Mouse (Mus musculus): ENCODE results near the gene Max. TPM values are rescaled to one million over a fixed set of nuclear protein-coding genes. Genes with fewer than 3 reads are reported as not detected.

Gene Max
- total RNA-seq, 1 experiment from 2014 or later, result 167 TPM

DNA sequence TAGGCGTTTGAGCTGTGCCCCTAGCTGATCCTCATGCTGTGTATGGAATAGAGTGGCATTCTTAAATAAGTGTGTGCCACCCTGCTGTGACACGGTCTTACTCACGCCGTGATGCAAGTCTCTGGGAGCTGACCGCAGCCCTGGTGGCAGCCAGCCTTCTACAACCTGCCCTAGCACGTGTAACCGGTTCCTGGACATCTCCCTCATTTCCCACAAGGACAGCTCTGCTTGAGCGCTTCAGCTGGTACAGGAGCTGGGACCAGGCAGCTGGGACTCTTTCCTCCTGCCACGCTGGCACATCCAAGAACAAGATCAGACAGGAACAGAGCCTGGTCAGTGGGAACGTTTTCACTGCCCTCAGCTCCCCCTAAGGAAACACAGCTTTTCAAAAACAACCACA, 34.5 kb downstream of the Max start:
- no peak for ATAC-seq (replicated peaks; ENCODE audit: insufficient number of reproducible peaks, low FRiP score, low TSS enrichment, poor library complexity, severe bottlenecking)

DNA sequence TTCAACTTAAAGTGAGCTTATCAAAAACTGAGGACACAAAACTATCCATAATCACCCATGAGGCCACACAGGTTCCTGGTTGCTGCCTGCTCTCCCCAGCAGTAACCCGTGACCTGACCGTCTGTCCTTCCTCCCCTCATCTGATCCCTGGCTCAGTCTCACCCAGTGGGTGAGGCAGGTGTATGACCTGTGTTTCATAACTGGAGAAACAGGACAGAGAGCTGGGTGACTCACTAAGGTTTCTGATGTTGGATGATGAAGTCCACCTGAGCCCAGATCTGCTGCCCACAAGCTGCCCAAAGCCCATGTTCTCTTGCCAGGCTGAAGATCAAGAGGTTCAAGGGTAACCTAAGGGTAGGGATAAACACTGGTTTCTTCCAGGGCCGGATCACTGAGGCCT, 35.0 kb downstream of the Max start:
- ATAC-seq (replicated peaks; ENCODE audit: insufficient number of reproducible peaks, low FRiP score, low TSS enrichment, poor library complexity, severe bottlenecking), result no peak

DNA sequence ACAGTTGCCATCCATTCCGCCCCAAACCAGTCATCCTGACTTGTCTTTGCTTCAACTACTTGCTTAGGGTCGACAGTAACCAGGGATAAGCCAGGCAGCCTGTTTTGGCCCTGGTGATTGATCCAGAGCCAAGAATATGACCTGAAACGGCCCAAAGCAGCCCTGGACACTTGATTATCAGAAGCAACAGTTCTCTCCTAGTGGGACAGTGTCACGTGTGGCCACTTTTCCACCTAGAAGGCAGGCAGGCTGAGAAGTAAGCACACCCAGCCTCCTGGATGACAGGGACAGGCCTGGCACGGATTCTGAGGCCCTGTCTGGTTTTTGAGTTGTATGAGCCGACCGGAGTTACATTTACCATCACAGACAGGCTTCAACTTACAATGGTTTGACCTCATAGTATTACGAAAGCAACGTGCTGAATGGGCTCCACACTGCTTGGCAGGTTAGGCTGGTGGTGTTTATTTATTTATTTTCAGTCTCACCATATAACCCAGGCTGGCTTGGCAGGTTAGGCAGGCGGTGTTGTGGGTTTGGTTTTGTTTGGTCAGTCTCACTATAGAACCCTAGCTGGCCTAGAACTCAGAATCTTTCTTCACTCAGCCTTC, 35.6 kb downstream of the Max start:
- no peak for ATAC-seq (replicated peaks; ENCODE audit: insufficient number of reproducible peaks, low FRiP score, low TSS enrichment, poor library complexity, severe bottlenecking)

DNA sequence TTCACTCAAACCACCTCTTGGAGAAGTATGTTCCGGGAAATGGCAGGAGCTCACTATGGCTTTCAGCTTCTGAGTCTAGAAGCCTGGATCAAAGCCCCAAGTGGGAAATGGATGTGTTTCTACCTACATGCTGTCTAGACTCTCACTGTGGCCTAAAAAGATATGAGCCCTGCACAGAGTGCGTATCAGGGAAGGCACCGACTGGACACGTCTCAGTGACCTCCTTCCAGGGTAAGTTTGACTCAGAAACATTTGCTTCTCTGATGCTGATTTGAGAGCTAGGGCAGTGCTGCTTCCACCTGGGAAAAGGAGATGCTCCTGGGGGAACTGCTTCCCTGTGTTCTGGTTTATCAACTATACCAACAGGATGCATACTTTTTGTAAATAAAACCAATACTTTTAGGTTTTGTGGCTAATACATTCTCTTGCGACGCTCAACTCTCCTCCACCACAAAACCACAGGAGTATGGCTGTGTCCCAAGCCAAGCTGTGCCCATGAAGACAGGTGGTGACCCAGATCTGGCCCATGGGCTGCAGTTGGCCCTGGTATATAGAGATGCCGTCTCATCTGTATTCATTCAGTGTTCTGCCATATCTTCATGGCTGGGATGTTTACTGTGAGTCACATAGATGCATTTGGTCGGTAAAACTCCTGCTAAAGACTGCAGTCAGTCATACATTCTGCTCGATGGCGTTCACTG, 36.9 kb downstream of the Max start:
- no peak for ATAC-seq (replicated peaks; ENCODE audit: insufficient number of reproducible peaks, low FRiP score, low TSS enrichment, poor library complexity, severe bottlenecking)

DNA sequence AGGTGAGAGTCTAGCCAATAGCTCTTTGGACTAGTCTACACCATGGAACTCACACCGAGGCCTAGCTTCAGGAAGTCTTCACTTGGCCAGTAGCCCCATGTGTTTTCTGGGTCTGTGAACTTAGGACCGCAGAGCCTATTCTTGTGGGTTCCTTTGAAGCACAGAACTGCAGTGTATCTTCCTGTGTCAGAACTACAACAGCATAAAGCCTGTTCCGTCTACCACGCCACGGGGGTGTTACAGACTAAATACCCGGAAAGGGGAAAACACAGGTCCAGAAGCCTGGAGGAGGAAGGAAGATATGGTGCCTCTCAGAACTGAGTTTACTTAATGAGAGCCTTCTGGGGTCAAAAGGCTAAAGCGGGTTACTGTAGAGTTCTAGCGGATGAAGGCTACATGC, 38.9 kb downstream of the Max start:
- ATAC-seq (replicated peaks; ENCODE audit: insufficient number of reproducible peaks, low FRiP score, low TSS enrichment, poor library complexity, severe bottlenecking), result no peak

DNA sequence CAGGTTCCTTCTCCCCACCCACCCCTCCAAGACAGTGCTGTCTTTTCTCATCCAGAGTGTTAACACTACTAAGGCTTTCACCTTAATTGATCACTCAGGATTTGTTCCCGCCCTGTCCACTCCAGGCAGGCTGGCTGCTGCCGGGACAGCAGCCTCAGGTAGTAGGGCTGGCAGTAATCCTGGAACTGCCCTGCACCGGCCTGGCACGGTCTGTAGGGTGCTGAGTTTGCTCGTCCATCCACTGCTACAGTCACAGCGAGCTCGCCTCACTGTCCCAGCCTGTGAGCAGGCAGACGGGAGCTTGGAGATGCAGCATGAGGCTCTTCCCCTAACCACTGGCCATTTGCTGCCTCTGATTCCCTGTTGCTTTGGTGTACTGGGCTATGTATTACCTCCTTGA, 41.0 kb downstream of the Max start:
- ATAC-seq (replicated peaks; ENCODE audit: insufficient number of reproducible peaks, low FRiP score, low TSS enrichment, poor library complexity, severe bottlenecking), result no peak

DNA sequence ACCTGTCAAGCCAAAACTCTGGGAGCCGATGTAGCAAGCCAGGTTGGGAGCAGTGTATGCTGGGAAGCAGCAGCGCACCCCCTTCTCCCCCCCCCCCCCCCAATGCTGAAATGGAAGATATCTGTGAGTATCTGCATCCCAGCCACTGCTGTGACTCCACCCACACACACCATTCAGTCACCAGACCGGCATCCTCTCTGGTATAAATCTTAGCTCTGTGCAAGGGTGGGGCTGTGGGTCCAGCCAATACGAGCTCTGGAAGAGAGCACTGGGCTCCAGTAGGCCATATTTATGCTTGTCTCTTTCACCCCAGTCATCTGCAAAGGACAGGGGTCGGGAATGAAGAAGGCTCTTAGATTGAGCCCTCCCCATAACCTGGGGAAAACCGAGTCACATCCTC, 41.6 kb downstream of the Max start:
- ATAC-seq (replicated peaks; ENCODE audit: insufficient number of reproducible peaks, low FRiP score, low TSS enrichment, poor library complexity, severe bottlenecking), result no peak

DNA sequence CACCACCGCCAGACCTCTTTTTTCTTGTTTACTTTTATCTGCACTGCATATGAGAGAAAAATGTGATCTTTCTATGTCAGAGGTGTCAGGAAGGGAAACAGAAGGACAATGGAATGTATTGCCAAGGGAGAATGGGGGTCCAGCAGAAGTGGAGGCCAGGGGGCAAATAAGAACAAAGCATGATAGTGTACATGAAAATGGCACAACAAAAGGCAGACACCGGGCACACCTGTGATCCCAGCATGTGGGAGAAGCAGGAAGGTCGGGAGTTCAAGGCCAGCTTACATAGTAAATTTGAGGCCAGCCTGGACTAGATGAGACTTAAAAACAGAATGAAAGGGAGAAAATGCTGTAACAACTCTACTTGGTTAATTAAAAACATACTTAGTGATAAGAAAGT, 43.1 kb downstream of the Max start:
- ATAC-seq (replicated peaks; ENCODE audit: insufficient number of reproducible peaks, low FRiP score, low TSS enrichment, poor library complexity, severe bottlenecking), result no peak

DNA sequence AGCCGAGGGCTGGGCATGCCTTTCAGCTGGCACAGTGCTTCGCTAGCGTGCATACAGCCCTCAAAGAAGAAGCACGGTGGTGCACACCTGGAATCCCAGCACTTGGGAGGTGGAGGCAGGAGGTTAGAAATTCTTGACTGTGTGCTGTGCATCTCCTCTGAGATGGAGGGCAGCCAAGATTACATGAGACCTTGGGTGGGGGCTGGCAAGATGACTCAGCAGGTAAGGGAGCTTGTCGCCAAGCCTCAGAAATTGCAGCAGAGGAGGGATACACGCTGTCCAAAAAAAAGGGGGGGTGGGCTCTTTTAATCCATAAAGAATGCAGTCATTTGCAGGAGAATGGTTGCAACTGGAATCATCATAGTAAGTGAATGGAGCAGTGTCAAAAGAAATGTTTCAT, 43.9 kb downstream of the Max start:
- ATAC-seq (replicated peaks; ENCODE audit: insufficient number of reproducible peaks, low FRiP score, low TSS enrichment, poor library complexity, severe bottlenecking), result no peak

DNA sequence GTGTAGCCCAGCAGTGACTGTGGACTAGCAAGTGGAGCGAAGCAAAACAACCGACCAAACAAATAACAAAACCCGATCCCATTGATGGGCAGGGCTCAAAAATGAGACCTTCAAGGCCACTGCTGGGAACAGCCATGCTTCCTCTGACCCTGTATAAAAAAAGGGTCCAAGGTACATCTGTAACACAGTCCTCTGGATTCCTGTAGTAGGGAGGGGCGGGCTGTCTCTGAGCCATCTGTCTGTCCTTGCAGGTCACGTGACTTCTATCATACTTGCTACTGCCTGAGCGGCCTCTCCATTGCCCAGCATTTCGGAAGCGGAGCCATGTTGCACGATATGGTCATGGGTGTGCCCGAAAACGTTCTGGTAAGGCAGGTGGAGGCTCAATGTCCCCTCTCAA, 45.8 kb downstream of the Max start:
- ATAC-seq (replicated peaks; ENCODE audit: insufficient number of reproducible peaks, low FRiP score, low TSS enrichment, poor library complexity, severe bottlenecking), result no peak

DNA sequence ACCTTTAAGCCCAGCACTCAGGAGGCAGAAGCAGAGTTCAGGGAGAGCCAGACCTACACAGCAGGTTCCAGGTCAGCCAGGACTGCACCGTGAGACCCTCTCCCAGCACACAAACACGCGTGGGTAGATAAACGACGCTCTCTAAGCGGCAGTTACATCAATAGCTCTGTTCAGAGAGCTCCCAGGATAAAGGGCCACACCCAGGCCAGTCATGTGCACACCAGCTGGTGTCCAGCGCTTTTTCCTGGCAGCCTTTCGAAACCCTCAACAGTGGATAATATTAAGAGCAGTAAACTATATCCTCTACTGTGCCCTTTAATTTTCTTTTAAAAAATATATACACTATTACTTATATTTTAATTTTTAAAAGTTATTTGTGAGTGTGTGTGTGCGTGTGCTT, 49.8 kb downstream of the Max start:
- no peak for ATAC-seq (replicated peaks; ENCODE audit: insufficient number of reproducible peaks, low FRiP score, low TSS enrichment, poor library complexity, severe bottlenecking)

DNA sequence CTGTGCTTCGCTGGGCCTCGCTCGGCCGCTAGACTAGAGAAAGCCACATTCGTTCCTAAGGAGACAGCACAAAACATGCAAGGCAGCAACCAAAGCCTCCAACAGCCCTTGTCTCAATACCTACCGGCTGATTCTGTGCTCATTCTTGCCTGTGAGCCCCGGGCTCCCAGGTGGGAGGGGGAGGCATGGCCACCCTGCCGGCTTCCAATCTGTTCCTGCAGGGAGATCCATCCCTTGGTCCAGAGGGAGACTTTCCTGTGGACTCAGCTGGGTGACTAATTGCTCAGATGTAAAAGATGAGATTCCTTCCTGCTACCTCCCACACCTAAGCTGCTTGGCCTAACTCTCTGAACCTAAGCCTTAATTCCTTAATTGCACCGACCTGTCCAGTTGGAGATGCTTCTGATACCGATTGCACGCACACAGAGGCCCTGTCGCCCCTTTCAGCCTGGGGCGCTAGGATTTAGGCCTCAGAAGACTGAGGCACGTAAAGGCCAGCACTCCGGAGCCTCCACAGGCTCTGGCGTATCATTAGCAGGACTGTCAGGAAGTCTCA, 50.8 kb downstream of the Max start:
- no peak for ATAC-seq (replicated peaks; ENCODE audit: insufficient number of reproducible peaks, low FRiP score, low TSS enrichment, poor library complexity, severe bottlenecking)

DNA sequence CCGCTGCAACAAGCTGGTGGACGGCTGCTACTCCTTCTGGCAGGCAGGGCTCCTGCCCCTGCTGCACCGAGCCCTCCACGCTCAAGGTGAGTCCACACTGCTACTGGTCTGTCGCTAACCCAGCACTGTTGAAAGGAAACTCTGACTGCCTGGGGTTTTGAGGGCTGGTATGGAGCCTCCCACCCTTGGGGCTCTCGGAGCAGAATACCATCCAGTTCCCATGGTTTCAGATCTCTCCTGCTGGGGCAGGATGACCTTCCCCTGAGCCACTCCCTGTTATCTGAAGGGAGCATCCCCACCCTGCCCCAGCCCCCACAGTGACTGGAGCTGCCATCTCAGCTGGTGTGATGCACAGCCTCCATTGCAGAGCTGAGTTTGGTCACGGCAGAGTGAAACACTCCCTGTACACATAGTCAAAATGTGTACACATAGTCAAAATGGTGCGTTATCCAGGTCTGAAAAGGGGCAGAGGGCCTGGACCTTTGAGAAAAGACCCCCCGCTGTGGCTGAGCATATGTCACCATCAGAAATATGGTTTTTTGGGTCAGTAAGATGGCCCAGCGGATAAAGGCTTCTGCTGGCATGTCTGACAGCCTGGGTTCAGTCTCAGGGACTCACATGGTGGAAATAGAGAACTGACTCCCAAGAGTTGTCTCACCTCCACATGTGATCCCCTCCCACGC, 51.6 kb downstream of the Max start:
- no peak for ATAC-seq (replicated peaks; ENCODE audit: insufficient number of reproducible peaks, low FRiP score, low TSS enrichment, poor library complexity, severe bottlenecking)

DNA sequence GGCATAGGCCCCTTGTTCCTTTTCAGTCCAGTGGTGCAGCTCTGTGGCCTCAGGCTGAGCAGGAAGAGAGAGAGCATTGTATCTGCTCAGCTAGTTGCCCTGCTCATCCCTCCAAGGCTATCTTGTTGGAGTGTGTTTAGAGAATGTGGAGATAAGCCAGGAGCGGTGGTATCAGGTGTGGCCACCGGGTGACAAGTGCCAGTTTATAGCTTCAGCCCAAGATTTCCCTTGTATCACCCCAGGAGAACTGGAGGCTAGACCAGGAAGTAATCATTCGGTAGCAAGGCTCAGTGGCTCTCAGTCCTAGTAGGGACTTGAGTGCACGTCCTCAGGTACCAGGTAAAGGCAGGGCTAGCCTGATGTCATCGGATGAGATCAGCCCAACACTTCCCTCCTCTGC, 52.8 kb downstream of the Max start:
- ATAC-seq (replicated peaks; ENCODE audit: insufficient number of reproducible peaks, low FRiP score, low TSS enrichment, poor library complexity, severe bottlenecking), result no peak

DNA sequence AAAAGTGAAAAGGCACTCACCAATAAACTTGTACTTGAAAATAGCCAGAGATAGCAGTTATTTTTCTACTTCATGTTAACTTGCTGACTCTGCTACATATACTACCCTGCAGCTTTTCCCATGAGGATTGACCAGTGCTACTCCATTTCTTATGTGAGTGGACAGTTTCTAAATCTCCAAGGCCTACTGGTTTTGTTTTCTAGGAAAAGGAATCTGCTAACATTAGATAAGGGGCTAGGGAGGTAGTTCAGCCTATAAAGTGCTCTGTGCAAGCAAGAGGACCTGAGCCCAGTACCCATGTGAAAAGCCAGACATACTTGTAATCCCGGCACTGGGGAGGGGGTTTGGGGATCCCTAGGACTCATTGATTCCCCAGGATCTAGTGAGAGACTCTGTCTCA, 55.7 kb downstream of the Max start:
- ATAC-seq (replicated peaks; ENCODE audit: insufficient number of reproducible peaks, low FRiP score, low TSS enrichment, poor library complexity, severe bottlenecking), result no peak

DNA sequence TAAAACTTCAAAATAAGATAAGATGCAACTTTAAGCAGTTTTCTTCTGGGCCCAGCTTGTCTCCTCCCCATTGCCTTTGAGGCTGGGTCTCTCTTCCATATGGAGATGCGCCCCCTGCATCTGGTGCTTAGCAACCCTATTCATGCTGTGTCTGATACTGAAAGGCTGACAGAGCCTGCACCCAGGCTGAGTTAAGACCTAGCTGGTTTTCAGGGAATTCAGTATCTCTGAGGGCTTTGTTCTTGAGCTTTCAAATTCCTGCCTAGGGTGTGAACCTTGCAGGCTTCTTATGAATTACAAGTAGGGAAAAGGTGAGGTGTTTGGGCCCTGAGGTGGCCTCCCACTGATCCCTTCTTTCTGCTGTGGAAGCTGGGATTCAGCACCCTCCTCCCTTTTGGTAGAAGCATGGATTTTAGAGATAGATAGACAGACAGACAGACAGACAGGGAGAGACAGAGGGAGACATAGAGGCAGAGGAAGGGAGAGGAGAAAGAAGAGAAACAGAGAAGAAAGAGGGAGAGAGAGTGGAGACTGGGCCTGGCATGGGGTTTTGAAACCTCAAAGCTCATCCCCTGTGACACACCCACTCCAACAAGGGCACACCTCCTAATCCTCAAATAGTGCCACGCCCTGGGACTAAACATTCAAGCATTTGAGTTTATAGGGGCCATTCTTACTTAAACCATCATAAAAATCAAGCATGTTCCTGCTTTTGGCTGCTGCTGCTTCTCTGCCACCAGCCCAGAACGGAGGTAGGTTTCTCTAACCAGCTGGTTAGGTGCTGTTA, 60.3 kb downstream of the Max start:
- ATAC-seq (replicated peaks; ENCODE audit: insufficient number of reproducible peaks, low FRiP score, low TSS enrichment, poor library complexity, severe bottlenecking), result no peak

DNA sequence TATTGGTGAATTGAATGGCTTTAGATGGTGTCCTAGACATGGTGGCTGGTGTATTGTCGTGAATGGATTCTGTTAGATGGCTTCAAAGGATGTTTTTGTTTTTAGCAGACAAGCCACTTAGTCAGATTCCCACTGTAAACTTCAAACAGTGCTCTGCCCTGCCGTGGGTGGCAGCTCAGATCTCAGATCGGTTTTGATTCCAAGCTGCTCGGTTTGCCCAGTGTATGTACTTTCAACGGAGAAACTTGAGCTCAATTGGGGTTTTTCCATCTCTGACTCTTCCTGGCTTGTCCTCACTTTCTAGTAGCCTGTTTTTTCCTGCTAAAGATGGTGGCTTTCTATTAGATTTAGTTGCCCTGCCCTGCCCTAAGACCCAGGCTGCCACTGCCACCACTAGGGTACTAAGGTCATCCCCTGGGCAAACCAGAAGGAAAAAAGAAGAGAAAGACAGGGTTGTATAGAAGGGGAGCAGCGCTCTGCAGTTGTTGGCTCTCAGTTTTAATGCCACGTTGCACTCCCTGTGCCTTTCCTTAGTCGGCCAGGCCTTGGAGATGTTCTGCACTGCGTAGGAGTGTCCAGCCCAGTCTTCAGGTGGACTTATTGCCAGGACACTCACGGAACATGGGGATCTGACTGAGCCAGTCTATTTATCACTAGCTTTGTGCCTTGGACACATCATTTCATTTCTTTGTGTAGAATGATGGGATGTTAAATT, 62.6 kb downstream of the Max start:
- ATAC-seq (replicated peaks; ENCODE audit: insufficient number of reproducible peaks, low FRiP score, low TSS enrichment, poor library complexity, severe bottlenecking), result no peak

DNA sequence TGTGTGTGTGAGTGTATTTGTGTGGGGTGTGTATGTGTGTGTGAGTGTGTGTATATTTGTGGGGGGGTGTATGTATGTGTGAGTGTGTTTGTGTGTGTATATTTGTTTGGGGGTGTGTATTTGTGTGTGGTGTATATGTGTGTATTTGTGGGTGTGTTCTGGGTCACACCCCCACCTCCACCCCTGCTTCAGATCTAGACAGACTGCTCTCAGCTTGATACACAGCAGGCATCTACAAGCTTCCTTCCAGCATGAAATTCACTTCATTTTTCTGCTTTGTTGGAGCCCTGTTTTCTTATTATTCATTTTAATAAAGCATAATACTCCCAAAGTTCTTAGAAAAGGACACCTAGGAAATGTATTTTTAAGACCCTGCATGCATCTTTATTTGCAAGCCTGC, 63.9 kb downstream of the Max start:
- no peak for ATAC-seq (replicated peaks; ENCODE audit: insufficient number of reproducible peaks, low FRiP score, low TSS enrichment, poor library complexity, severe bottlenecking)

DNA sequence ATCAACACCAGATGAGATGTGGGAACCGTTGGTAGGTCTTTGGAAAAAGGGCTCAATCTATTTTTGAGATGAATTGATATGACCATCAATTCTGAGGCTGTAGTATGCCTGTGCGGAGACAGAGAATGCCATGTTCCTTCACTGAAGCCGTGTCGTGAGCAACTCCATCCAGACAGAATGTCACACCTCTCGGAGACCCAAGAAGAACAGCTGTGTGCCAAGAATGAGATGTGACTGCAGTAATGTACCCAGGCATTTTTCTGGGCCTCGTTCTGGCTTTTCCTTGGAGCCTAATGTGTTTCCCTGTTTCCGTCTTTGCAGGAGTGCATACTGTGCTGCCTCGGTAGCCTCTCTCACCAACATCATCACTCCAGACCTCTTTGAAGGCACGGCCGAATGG, 65.0 kb downstream of the Max start:
- no peak for ATAC-seq (replicated peaks; ENCODE audit: insufficient number of reproducible peaks, low FRiP score, low TSS enrichment, poor library complexity, severe bottlenecking)
